Mouse (Mus musculus) small intestine, adult 2 months (tissue): ENCODE measurements at regions not wholly inside any gene's neighbourhood (a gene's known extent, or its start where the extent isn't known, plus 50 kb on each side); places are given as distances from the start of the nearest gene placed in this dataset.

Source experiments
- CTCF ChIP-seq: fragments of 200-500 bp; IDR thresholded peaks from 2 replicates; pipeline ENCODE4 v1.5.1; 2012; ENCODE audit warnings: low read depth, mild to moderate bottlenecking, control low read depth, inconsistent platforms, low read length, moderate library complexity, mixed read lengths; ENCODE audit not compliant: insufficient replicate concordance, insufficient read length; ENCODE audit errors: extremely low read depth
- POLR2A ChIP-seq: fragments of 200-500 bp; IDR thresholded peaks from 2 replicates; pipeline ENCODE4 v1.6.1; 2012; ENCODE audit warnings: low read depth, mild to moderate bottlenecking, control low read depth, inconsistent platforms, low read length, moderate library complexity

DNA sequence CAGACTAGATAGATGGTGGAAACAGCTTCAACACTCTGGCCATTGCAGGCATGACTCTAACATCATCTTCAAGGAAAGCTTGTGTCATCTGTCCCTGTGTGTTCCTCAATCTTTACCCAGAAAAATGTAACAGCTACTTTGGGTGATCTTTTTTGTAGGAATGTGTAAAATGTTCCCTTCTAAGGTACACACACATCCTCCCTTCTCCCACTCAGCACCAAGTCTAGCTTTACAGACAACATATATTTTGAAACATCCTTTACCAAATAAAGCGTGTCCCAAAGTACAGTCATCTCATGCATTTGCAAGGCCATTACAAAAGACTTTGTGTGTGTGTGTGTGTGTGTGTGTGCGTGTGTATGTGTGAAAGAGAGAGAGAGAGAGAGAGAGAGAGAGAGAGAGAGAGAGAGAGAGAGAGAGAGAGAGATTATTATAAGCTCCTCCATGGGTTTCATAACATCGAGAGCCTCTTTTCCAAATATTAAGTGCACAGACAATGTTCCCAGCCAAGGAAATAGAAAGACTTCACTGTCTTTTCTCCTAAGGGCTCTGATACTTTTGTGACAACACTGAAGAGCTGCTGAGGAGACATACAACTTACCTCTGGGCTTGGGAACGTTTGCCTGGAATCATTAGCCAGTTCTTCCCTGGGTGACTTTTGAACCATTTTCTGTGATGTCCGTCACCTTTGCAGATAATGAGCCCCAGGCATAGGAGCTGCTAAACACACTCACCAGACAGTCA is 164.0 kb downstream of the Fzd1 start:
- TF ChIP-seq CTCF (no peak), POLR2A (no peak)
